Mouse (Mus musculus): Measurements from ENCODE around the gene Col23a1. TPM values are rescaled to one million over a fixed set of nuclear protein-coding genes. Genes with fewer than 3 reads are reported as not detected.

Col23a1 gene
- polyA plus RNA-seq, 1 experiment = 7.1 TPM

DNA sequence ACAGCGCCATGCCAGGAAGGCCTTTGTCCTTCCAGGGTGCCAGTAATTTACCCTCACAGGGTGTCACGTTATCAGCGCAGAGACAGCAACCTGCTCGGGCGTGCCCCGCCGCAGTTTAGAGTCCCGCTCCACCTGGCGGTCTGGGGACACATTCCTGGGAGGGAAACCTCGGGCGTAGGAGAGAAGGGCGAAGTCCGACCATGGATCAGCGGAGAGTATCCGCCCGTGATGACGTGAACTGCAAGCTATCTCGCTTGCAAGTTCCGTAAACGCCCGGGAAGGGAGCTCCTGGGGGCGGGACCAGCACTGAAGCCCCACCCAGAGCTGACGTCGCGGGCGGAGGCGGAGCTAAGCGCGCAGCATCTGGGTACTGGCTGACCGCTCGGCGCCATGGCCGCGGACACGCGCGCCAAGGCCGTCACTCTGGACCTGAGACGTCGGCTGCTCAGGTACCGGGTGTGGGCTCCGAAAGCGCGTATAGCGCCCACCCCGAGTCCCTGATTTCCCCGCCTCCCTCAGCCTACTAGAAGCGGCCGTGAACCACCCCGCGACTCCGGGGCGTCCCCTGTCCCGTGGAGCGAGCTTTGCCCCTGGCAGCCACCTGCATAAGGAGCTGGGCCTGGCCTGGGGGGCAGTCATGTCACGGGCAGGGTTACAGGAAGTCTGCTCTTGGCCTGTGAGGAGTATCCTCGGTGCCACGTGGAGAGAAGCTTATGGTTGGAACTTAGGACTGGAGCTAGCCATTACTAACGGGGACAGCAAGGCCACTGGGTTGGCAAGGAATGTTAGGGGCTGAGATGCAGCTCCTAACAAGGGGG, 294.9 kb downstream of the Col23a1 start, which contains the start of gene Phykpl:
Phykpl (plus strand) TSS at position 327 of the 818 bp plus-strand sequence.
- Histone ChIP-seq H3K4me3 (ENCODE audit: insufficient read depth, low read length) (peak within 1 kb of the TSS; percentile 71), H3K4me1 (ENCODE audit: control insufficient read depth, insufficient read depth, low read length) (no peaks in the 10 kb centered on the region), H3K27ac (ENCODE audit: insufficient read depth, low read length) (peak within 1 kb of the TSS; percentile 44)
- TF ChIP-seq CTCF (IDR thresholded peaks at IDR 0.05; ENCODE audit: borderline replicate concordance, insufficient read depth, low read length) (no peak), POLR2A (IDR thresholded peaks at IDR 0.05; ENCODE audit: low read depth, low read length) (peak; percentile 92)

DNA sequence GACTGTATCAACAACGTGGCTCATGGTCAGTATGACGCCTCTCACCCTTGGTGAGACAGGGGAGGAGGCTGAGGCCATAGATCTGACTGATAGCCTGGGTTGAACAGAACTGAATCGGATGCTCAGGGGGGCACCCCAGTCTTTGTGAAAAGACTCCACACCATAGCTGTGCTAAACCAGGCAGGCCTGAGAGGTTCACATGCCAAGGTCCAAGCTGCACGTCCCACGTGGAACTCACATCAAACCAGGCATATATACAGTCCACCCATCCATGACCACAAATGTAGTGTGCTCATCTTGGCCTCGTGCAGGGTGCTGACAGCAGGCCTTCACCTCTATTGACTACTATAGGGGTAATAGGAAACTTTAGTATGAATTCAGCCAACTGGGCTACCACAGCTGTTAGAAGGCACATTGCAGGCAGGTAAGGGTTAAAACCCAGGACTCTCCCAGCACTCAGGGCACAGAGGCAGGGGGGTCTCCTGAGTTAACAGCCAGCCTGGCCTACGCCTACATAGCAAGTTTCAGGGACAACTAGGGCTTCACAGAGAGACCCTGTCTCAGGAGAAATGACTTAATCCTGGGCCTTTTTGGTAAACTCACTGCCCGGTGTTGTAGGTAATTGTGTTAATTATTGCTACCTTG, 296.0 kb downstream of the Col23a1 start:
- TF ChIP-seq CTCF (IDR thresholded peaks at IDR 0.05; ENCODE audit: borderline replicate concordance, insufficient read depth, low read length) = no peak
- no peak for TF ChIP-seq POLR2A (IDR thresholded peaks at IDR 0.05; ENCODE audit: low read depth, low read length)
- Histone ChIP-seq H3K4me1 (ENCODE audit: control insufficient read depth, insufficient read depth, low read length) (no peaks in the 10 kb centered on the region), H3K4me3 (ENCODE audit: insufficient read depth, low read length) (peak overlapping the region; percentile 71), H3K27ac (ENCODE audit: insufficient read depth, low read length) (no peak overlapping the region)

DNA sequence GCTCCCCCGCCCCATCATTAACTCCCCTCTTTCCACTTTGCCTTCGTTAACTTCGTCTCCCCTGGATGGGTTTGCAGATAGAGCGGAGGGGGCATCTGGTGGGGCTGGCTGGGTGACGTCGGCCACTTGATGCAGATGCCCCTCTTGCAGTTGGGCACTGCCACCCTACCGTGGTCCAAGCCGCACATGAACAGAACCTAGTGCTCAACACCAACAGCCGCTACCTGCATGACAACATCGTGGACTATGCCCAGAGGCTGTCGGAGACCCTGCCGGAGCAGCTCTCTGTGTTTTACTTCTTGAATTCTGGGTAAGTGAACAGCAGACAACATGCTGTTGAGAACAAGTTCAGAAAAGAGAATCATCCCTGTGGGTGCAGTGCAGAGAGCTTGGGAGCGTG, 296.7 kb downstream of the Col23a1 start:
- no peaks in the 10 kb centered on the region for H3K4me1 ChIP-seq (ENCODE audit: control insufficient read depth, insufficient read depth, low read length)
- no peak overlapping the region for H3K4me3 ChIP-seq (ENCODE audit: insufficient read depth, low read length)
- no peak overlapping the region for H3K27ac ChIP-seq (ENCODE audit: insufficient read depth, low read length)
- no peak for TF ChIP-seq CTCF (IDR thresholded peaks at IDR 0.05; ENCODE audit: borderline replicate concordance, insufficient read depth, low read length)
- TF ChIP-seq POLR2A (IDR thresholded peaks at IDR 0.05; ENCODE audit: low read depth, low read length) = no peak

DNA sequence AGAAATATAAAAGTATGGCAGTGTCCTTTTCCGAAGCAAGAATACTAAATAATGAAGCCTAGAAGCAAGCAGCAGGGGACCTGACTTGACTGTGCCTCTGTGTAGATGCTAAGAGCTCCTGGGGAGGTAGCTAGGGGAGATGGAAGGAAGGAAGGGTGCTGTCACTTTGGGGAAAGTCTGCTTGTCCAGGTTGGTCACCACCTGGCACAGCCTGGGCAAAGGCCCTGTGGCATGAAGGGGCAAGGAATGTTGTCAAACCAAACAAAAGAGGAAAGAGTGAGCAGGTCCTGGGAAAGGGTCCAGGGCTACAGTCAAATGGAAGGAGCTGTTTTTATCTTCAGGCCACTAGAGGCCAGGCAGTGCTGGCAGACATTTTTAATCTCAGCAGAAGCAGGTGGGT, 297.3 kb downstream of the Col23a1 start:
- Histone ChIP-seq H3K4me3 (ENCODE audit: insufficient read depth, low read length) (no peak overlapping the region), H3K27ac (ENCODE audit: insufficient read depth, low read length) (no peak overlapping the region), H3K4me1 (ENCODE audit: control insufficient read depth, insufficient read depth, low read length) (no peaks in the 10 kb centered on the region)
- no peak for TF ChIP-seq CTCF (IDR thresholded peaks at IDR 0.05; ENCODE audit: borderline replicate concordance, insufficient read depth, low read length)
- TF ChIP-seq POLR2A (IDR thresholded peaks at IDR 0.05; ENCODE audit: low read depth, low read length) = no peak

DNA sequence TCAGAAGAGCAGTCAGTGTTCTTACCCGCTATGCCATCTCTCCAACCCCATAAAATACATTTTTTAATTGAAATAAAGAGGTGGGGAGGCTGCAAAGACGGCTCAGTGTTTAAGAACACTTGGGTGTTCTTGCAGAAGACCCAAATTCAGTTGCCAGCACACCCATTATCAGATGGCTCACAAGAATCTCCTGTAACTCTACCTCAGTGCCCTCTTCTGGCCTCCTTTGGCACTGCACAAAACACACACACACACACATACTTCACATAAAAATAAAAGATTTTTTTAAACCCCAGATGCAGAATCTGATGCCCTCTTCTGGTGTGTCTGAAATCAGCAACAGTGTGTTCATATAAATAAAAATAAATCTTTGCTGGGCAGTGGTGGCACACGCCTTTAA, 299.1 kb downstream of the Col23a1 start:
- Histone ChIP-seq H3K4me1 (ENCODE audit: control insufficient read depth, insufficient read depth, low read length) (no peaks in the 10 kb centered on the region), H3K27ac (ENCODE audit: insufficient read depth, low read length) (no peak overlapping the region), H3K4me3 (ENCODE audit: insufficient read depth, low read length) (no peak overlapping the region)
- TF ChIP-seq CTCF (IDR thresholded peaks at IDR 0.05; ENCODE audit: borderline replicate concordance, insufficient read depth, low read length) (no peak), POLR2A (IDR thresholded peaks at IDR 0.05; ENCODE audit: low read depth, low read length) (no peak)

DNA sequence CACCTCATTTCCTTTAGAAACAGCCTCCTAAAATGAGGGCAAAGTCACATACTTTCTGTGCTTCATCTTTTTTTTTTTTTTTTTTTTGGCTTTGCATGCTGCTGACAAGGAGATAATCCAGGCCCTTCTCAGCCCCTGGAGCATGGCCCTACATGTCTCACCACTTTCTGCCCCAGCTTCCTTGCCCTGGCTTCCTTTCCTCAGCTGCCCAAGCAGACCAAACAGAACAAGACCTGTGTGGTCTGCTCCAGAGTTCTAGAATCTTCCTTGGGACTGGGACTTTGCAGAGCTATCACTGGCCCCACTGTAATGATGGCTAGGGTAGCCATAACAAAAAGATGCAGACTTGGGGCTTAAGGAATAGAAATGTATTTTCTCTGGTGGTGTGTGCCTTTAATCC, 300.3 kb downstream of the Col23a1 start:
- H3K4me3 ChIP-seq (ENCODE audit: insufficient read depth, low read length) = no peak overlapping the region
- no peak overlapping the region for H3K27ac ChIP-seq (ENCODE audit: insufficient read depth, low read length)
- H3K4me1 ChIP-seq (ENCODE audit: control insufficient read depth, insufficient read depth, low read length) = no peaks in the 10 kb centered on the region
- TF ChIP-seq POLR2A (IDR thresholded peaks at IDR 0.05; ENCODE audit: low read depth, low read length) (no peak), CTCF (IDR thresholded peaks at IDR 0.05; ENCODE audit: borderline replicate concordance, insufficient read depth, low read length) (no peak)

DNA sequence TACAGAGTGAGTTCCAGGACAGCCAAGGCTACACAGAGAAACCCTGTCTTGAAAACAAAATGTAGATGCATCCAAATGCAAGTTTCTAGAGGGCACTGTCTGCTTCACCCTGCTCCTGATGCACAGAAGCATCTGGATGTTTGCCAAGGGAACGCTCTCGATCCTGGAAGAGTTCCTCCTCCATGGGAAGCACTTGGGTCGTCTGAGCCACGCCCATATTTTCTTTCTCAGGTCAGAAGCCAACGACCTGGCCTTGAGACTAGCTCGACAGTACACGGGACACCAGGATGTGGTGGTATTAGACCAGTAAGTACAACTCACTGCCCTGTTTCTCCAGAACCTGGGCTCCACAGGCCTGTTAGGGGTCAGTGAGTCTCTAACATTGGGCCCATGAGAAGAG, 301.4 kb downstream of the Col23a1 start:
- H3K4me3 ChIP-seq (ENCODE audit: insufficient read depth, low read length) = no peak overlapping the region
- TF ChIP-seq POLR2A (IDR thresholded peaks at IDR 0.05; ENCODE audit: low read depth, low read length) = no peak
- TF ChIP-seq CTCF (IDR thresholded peaks at IDR 0.05; ENCODE audit: borderline replicate concordance, insufficient read depth, low read length) = no peak

DNA sequence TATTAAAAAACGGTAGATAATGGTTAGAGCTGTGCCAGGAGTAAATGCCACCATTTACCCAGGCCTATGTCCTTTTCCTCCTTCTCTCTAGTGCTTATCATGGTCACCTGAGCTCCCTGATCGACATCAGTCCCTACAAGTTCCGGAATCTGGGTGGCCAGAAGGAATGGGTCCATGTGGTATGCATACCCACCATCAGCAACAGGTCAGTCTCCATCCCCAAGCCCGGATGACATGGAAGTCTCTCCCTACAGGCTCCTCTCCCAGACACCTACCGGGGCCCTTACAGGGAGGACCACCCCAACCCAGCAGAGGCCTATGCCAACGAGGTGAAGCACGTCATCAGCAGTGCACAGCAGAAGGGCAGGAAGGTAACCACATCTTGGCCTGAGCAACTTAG, 302.2 kb downstream of the Col23a1 start:
- TF ChIP-seq POLR2A (IDR thresholded peaks at IDR 0.05; ENCODE audit: low read depth, low read length) (no peak), CTCF (IDR thresholded peaks at IDR 0.05; ENCODE audit: borderline replicate concordance, insufficient read depth, low read length) (no peak)
- Histone ChIP-seq H3K4me1 (ENCODE audit: control insufficient read depth, insufficient read depth, low read length) (no peaks in the 10 kb centered on the region), H3K27ac (ENCODE audit: insufficient read depth, low read length) (no peak overlapping the region), H3K4me3 (ENCODE audit: insufficient read depth, low read length) (no peak overlapping the region)

More for the DNA sequence above, 301.4 kb downstream of the Col23a1 start:
- H3K27ac ChIP-seq (ENCODE audit: insufficient read depth, low read length) = no peak overlapping the region
- H3K4me1 ChIP-seq (ENCODE audit: control insufficient read depth, insufficient read depth, low read length) = no peaks in the 10 kb centered on the region

DNA sequence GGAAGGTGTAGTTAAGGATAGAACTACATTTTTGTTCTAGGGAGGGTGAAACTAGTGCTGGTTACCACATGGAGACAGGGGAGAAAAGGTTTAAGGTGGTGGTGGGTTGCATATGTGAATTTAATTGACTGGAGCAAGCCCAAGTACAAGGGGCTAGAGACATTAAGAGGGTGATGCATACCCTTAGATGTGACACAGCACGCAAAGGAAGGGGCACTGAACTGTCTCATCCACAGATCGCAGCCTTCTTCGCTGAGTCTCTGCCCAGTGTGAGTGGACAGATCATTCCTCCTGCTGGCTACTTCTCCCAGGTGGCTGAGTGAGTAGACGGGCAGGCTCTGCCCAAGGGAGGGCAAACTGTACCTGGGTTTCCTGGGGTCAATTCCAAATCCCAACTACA, 303.6 kb downstream of the Col23a1 start:
- Histone ChIP-seq H3K27ac (ENCODE audit: insufficient read depth, low read length) (no peak overlapping the region), H3K4me1 (ENCODE audit: control insufficient read depth, insufficient read depth, low read length) (no peaks in the 10 kb centered on the region), H3K4me3 (ENCODE audit: insufficient read depth, low read length) (no peak overlapping the region)
- TF ChIP-seq POLR2A (IDR thresholded peaks at IDR 0.05; ENCODE audit: low read depth, low read length) (no peak), CTCF (IDR thresholded peaks at IDR 0.05; ENCODE audit: borderline replicate concordance, insufficient read depth, low read length) (no peak)

DNA sequence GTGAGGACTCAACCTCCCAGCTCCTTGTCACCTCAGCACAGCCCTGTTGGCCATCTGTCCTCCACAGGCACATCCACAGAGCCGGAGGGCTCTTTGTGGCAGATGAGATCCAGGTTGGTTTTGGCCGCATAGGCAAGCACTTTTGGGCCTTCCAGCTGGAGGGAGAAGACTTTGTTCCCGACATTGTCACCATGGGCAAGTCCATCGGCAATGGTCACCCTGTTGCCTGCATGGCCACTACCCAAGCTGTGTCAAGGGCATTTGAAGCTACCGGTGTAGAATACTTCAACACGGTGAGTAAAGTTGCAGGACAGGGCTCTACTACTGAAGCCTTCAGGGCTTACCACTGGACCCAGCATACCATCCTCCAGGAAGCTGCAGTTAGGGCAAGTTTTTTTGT, 304.1 kb downstream of the Col23a1 start:
- TF ChIP-seq POLR2A (IDR thresholded peaks at IDR 0.05; ENCODE audit: low read depth, low read length) (no peak), CTCF (IDR thresholded peaks at IDR 0.05; ENCODE audit: borderline replicate concordance, insufficient read depth, low read length) (no peak)
- Histone ChIP-seq H3K4me3 (ENCODE audit: insufficient read depth, low read length) (no peak overlapping the region), H3K4me1 (ENCODE audit: control insufficient read depth, insufficient read depth, low read length) (no peaks in the 10 kb centered on the region), H3K27ac (ENCODE audit: insufficient read depth, low read length) (no peak overlapping the region)

Measured in embryonic fibroblast, embryonic 13.5 days (primary cell).